Mouse (Mus musculus) skeletal muscle tissue, adult 2 months (tissue): ENCODE measurements around the gene Gm5591.
"Not testable (repeated sequence)": the region's sequence is repeated elsewhere in the genome, so short reads cannot be mapped to it uniquely, and the experiment has no call there.

Experiments
- DNase-seq: peaks from one replicate; pipeline ENCODE4 v3.0.0-alpha.2; 2012; ENCODE audit warnings: low read depth, low spot score

Gene Gm5591

GRCm38 (mm10) chr7:38528093-38528492, at the start of gene Gm5591:
Gm5591 (minus strand) TSS chr7:38528193.
- DNase-seq = not testable (repeated sequence)

DNA sequence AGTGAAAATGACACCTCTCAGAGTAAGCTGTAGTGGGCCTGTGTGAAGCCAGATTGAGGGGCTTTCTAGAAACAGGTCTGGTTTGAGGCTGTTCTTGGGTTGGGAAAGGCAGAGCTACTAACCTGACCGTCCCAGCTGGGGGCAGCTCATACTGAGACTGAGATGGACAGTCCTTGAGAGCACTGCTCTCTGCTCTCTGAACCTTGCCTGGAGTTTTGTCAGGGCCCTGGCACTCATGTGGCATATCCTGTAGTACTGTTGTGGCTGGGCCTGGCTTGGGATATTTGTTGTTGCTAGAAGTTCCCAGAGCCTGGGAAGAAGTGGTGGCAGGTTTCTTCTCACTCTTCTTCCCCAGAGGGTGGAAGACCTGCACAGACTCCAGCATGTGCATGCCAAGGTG, 39.5 kb downstream of the Gm5591 start:
- DNase-seq = not testable (repeated sequence)
